Mouse (Mus musculus) ovary, postnatal 36 days (tissue): Measurements from ENCODE around the gene Tmtc1.

ENCODE experiments used
- DNase-seq: peaks from one replicate; pipeline ENCODE4 v3.0.0; 2022; ENCODE audit warnings: low spot score, mixed read lengths

Gene Tmtc1

GRCm38 (mm10) chr6:148315571-148316080 lies 128.6 kb downstream of the Tmtc1 start:
- DNase-seq, result no peak

GRCm38 (mm10) chr6:148315106-148315505 lies 129.1 kb downstream of the Tmtc1 start:
- no peak for DNase-seq

GRCm38 (mm10) chr6:148310981-148311380 lies 133.2 kb downstream of the Tmtc1 start:
- no peak for DNase-seq

- DNase-seq, result no peak
These were observed 138.4 kb downstream of the Tmtc1 start for GRCm38 (mm10) chr6:148305821-148306220.

GRCm38 (mm10) chr6:148305191-148305590 lies 139.0 kb downstream of the Tmtc1 start:
- no peak for DNase-seq

- no peak for DNase-seq
These were observed 141.9 kb downstream of the Tmtc1 start for GRCm38 (mm10) chr6:148302261-148302660.

GRCm38 (mm10) chr6:148297086-148297485 lies 147.1 kb downstream of the Tmtc1 start:
- DNase-seq, result no peak

- no peak for DNase-seq
These were observed 147.8 kb downstream of the Tmtc1 start for GRCm38 (mm10) chr6:148296418-148296817.

- DNase-seq, result no peak
These were observed 149.7 kb downstream of the Tmtc1 start for GRCm38 (mm10) chr6:148294506-148294905.

- no peak for DNase-seq
These were observed 153.3 kb downstream of the Tmtc1 start for GRCm38 (mm10) chr6:148290865-148291264.

- DNase-seq, result no peak
These were observed 160.8 kb downstream of the Tmtc1 start for GRCm38 (mm10) chr6:148283224-148283881.

- DNase-seq, result no peak
These were observed 164.9 kb downstream of the Tmtc1 start for GRCm38 (mm10) chr6:148279240-148279639.

GRCm38 (mm10) chr6:148276418-148276817 lies 167.8 kb downstream of the Tmtc1 start:
- DNase-seq, result no peak

GRCm38 (mm10) chr6:148275046-148275445 lies 169.1 kb downstream of the Tmtc1 start:
- no peak for DNase-seq

- no peak for DNase-seq
These were observed 183.5 kb downstream of the Tmtc1 start for GRCm38 (mm10) chr6:148260729-148261101.

- DNase-seq, result no peak
These were observed 184.0 kb downstream of the Tmtc1 start for GRCm38 (mm10) chr6:148259979-148260728.

GRCm38 (mm10) chr6:148259074-148259473 lies 185.1 kb downstream of the Tmtc1 start:
- no peak for DNase-seq

- DNase-seq, result no peak
These were observed 186.4 kb downstream of the Tmtc1 start for GRCm38 (mm10) chr6:148257805-148258204.

- no peak for DNase-seq
These were observed 188.1 kb downstream of the Tmtc1 start for GRCm38 (mm10) chr6:148256109-148256508.

- no peak for DNase-seq
These were observed 188.7 kb downstream of the Tmtc1 start for GRCm38 (mm10) chr6:148255395-148256053.

- DNase-seq, result no peak
These were observed 195.0 kb downstream of the Tmtc1 start for GRCm38 (mm10) chr6:148249221-148249620.

GRCm38 (mm10) chr6:148248625-148249024 lies 195.6 kb downstream of the Tmtc1 start:
- DNase-seq, result no peak

GRCm38 (mm10) chr6:148246544-148246943 lies 197.6 kb downstream of the Tmtc1 start:
- no peak for DNase-seq
